Mouse (Mus musculus) embryonic fibroblast, embryonic 13.5 days (primary cell): ENCODE measurements at regions not wholly inside any gene's neighbourhood (a gene's known extent, or its start where the extent isn't known, plus 50 kb on each side); places are given as distances from the start of the nearest gene placed in this dataset.

Experiments used
- CTCF ChIP-seq: IDR thresholded peaks from 2 replicates; pipeline ENCODE4 v1.5.1; 2011; ENCODE audit warnings: mild to moderate bottlenecking, control low read depth, low read length, moderate library complexity, borderline replicate concordance; ENCODE audit not compliant: insufficient read depth
- POLR2A ChIP-seq: IDR thresholded peaks from 2 replicates; pipeline ENCODE4 v1.6.1; 2011; ENCODE audit warnings: low read depth, mild to moderate bottlenecking, control low read depth, low read length, moderate library complexity

DNA sequence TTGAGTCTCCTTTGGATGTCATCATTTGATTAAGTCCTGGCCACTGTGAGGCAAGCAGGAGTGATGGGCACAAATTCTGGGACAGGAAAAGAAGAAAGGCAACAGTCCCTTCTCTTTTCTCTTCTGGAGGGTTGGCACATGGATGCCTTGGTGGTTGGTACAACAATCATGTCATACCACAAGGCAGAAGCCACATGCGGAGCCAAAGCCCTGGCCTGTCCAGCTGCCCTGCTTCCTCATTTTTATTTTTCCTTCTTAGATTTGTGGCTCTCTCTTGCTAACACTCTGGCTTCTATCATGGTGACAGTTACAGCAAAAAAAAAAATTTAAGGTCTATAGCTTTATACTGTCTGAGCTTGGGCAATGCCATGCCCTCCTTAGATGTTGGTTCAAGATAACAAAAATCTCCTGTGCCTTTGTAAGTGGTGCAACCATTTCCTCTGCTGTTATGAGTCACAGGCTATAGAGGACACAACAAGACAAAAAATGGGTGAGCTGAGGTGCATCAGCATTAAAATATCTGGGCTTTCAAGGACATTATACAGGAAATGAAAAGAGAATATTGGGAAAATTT is 158.2 kb downstream of the Evx1 start:
- TF ChIP-seq CTCF = no peak
- TF ChIP-seq POLR2A = no peak
